Mouse (Mus musculus): ENCODE data around the gene Samd3.
A peak's percentile ranks its signal among the peaks of the same experiment; 100 is the strongest.

Gene Samd3

DNA sequence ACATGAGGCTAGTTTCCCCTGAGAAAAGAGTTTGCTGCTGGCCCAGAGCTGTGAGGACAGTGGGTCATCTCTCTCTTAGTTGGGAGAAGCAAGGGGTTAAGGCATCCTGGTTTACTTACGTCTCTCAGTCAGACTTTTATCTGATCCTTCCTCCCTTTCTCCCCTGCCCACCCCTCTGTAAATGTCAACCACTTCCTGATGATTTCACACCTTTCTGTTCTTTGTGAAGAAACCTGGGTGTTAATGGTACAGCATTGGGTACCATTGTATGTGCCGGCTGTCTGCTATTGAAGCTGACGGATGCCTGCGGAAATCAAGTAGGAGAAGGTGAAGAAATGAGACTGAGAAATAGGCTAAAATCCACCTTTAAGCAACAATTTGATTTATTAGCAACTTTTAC lies at the start of gene Samd3:
Samd3 (plus strand) TSS at position 220 of the 400 bp plus-strand sequence.
- DNase-seq = no peak

DNA sequence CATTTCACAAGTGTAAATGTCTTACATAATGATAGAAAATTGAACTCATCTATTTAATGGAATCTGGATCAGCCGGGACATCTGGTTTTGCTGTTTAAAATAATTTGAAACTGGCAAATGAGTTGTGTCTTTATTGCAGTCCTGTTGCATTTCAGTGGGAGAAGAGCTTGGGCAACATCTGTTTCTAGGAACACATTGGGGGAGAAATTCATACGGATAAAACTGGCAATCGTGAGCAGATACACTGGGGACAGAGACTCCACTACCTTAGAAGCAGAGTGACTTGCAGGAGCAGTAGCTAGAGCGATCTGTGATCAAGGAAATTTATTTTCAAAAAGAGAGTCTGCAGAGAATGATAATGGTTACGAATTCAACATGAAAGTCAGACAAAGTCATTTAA lies 44.2 kb upstream of the Samd3 start:
- DNase-seq = no peak

DNA sequence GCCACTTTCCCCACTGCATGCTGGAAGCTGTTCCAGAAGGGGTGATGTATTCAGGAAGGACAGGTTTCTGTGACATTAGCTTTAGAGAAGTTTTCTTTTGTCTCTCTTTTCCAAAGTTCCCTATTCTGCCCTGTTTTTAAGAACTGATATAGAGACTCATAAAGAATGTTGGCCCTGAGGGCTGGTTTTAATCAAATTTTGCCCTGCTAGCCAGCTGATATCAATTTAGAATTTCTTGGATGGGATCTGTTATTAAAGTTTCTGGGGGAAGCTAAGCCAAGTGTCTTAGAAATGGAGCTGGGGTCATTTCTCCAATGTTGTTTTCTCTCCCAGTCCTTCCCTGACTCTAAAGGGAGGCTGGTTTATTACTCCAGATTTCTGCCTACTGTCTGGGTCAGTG lies 38.7 kb upstream of the Samd3 start:
- no peak for DNase-seq

GRCm38 (mm10) chr10:26194892-26195291 lies 34.6 kb upstream of the Samd3 start:
- no peak for DNase-seq

GRCm38 (mm10) chr10:26202708-26203368 lies 26.7 kb upstream of the Samd3 start:
- DNase-seq = no peak

DNA sequence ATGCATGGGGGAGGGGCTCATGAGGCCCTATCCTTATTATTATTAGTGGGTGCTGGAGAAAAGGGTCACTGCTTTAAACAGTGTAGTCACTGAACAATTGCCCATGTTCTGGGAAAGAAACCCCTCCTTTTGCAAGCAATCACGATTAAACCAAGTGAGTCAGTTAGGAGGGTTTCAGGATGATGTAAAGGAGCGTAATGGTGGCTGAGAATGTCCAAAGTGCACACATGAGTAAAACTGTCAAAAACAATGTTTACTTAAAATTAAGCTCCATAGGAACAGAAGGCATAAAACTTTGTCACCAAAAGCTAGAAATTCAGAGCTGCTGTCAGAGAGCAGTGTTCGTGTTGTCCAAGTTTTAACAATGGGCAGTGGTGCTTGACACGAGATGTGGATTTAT lies 8.8 kb upstream of the Samd3 start:
- DNase-seq = no peak

DNA sequence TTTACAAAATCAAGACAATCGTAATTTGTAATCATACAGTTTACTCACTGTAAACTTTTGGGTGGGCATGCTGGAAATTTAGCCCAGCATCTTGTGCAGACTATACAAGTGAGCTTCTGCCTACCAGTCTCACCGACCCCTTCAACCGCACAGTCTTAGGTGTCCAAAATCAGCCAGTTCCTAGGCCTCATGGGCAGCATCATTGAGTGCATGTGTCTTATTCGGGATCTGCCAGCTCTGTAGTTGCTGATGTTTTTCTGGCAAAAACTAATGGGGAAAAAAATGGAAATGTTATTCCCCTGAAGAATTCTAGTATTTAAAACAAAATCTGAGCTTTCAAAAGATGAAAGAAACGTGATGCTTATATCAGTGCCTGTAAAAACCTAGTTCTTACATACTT lies 3.3 kb upstream of the Samd3 start:
- no peak for DNase-seq

DNA sequence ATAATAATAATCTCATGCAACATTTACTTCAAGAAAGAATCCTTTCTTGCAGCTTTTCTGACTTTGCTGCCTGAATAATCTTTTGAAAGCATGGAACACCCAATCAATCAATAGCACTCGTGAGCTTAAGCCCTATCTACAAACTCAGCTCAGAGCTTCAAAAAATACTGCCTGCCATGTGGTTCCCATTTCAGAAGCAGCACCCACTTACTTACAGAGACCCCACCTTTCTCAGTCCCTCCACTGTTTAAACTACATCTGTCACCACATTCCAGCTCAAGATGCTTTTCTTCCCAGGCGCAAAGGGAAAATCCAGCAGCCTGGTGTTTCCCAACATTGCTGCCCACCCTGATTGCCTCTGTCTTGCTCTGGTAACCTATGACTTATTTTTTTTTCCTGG lies 2.8 kb upstream of the Samd3 start:
- no peak for DNase-seq

GRCm38 (mm10) chr10:26228187-26228586 lies 1.3 kb upstream of the Samd3 start:
- no peak for DNase-seq

- DNase-seq = peak; percentile 2
These were observed 2.7 kb downstream of the Samd3 start for GRCm38 (mm10) chr10:26232071-26232653.

DNA sequence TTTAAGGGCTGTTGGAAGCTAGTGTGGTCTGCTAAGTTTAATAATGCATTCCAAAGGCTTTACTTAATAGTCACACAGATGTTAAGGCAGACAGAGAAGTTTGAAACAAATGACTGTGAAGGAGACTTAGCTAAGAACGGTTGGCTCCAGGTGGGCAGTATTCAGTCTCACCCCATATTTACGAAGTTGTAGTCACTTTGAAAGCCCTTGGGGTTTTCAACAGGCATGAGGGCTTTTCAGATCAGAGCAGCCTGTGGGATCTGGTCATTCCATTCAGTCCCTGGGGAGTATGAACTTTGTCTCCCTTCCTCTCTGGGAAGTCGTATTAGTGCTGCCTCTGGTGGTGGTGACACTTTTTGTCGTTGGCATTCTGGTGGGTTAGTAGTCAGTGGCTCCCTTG lies 9.1 kb downstream of the Samd3 start:
- DNase-seq = no peak

- DNase-seq = no peak
These were observed 9.6 kb downstream of the Samd3 start for GRCm38 (mm10) chr10:26239090-26239489.

- no peak for DNase-seq
These were observed 13.7 kb downstream of the Samd3 start for GRCm38 (mm10) chr10:26243203-26243602.

GRCm38 (mm10) chr10:26244466-26244865 lies 15.0 kb downstream of the Samd3 start:
- DNase-seq = no peak

GRCm38 (mm10) chr10:26249426-26250165 lies 20.1 kb downstream of the Samd3 start:
- DNase-seq = no peak

GRCm38 (mm10) chr10:26259908-26260307 lies 30.4 kb downstream of the Samd3 start:
- no peak for DNase-seq

GRCm38 (mm10) chr10:26263744-26264459 lies 34.4 kb downstream of the Samd3 start:
- no peak for DNase-seq

- DNase-seq = no peak
These were observed 45.9 kb downstream of the Samd3 start for GRCm38 (mm10) chr10:26275414-26275813.

GRCm38 (mm10) chr10:26280009-26280408 lies 50.5 kb downstream of the Samd3 start:
- DNase-seq = no peak

DNA sequence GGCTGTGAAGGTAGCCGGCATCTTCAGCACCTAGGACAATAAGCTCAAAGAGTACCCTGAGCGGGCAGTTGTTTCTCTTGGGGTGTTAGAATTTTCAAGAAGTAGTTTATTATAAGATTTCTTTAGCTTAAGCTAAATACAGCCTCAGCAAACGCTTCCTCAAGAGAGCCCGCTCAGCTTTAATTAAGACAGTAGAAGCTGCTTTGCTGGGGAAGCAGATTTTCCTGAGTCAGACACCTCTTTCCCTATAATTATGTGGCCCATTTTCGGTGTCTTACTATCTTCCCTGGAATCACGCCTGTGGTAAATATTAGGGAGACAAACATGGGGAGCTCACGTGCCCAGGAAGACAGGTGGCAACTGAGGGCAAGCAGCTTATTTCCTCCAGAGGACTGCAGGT lies 57.6 kb downstream of the Samd3 start:
- no peak for DNase-seq

DNA sequence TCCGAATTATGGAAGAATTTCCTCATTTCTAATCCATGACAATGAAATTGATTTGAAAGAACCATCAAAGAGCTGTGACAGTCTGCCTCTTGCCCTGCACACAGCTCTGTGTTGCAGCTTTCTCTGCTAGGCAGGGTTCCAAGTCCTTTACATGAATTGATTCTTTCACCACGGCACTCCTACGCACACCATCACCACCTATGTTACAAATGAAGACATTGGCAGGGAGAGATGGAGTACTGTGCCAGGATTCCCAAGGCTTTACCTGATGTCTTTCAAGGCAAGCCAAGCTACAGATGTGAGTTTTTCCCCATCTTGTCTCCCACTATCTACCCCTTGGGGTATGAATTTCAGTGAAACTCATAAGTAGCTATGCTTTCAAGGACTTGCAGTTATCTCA lies 67.7 kb downstream of the Samd3 start:
- DNase-seq = no peak

GRCm38 (mm10) chr10:26297626-26298025 lies 68.1 kb downstream of the Samd3 start:
- no peak for DNase-seq

DNA sequence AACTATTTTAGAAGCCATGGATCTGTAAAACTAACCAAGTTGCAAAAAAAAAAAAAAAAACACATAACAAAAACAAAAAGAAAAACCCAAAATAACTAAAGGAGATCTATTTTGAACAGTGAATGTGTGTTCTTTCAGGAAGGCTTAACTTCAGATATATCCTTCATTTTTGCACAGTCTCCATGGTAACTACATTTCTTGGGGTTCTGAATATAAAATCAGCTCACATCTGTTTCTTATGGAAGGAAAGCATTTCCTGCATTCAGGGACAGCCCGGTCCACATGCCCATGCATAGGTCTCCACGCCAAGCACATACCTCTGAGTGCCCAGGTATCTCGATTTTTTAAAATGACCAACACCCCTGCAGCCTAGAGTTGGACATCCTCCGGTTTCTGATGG lies 72.8 kb downstream of the Samd3 start:
- no peak for DNase-seq

- no peak for DNase-seq
These were observed 74.0 kb downstream of the Samd3 start for GRCm38 (mm10) chr10:26303485-26303884.

All from kidney, postnatal 14 days (tissue).